29 mouse cellular contexts compared by ENCODE assay signal in genomic region chr5:118700978-118701377, GRCm38 (mm10).
"Had no signal": no experiment of that assay in that cellular context is flagged by ENCODE, and none has a peak within 500 bp of the region (broad histone marks: within the 10 kb centered on the region; RNA-seq: fewer than 3 reads in every experiment).

No protein-coding gene starts in this region.

- H3K9me3 ChIP-seq: limb, embryonic 10.5 days; limb, embryonic 12.5 days; limb, embryonic 13.5 days; limb, embryonic 15.5 days; liver, embryonic 12.5 days; liver, embryonic 13.5 days; liver, embryonic 15.5 days; lung, embryonic 15.5 days; megakaryocyte, embryonic 14.5 days; midbrain, embryonic 12.5 days; midbrain, embryonic 13.5 days; neural tube, embryonic 12.5 days; neural tube, embryonic 13.5 days had no signal

- H3K4me3 ChIP-seq: limb, embryonic 10.5 days; limb, embryonic 12.5 days; limb, embryonic 13.5 days; limb, embryonic 15.5 days; liver, embryonic 12.5 days; liver, embryonic 13.5 days; liver, embryonic 15.5 days; lung, embryonic 15.5 days; megakaryocyte, embryonic 14.5 days; midbrain, embryonic 12.5 days; midbrain, embryonic 13.5 days; myocyte; neural tube, embryonic 12.5 days; neural tube, embryonic 13.5 days had no signal

- H3K4me2 ChIP-seq: limb, embryonic 12.5 days; limb, embryonic 13.5 days; limb, embryonic 15.5 days; liver, embryonic 11.5 days; liver, embryonic 12.5 days; liver, embryonic 13.5 days; liver, embryonic 15.5 days; lung, embryonic 14.5 days; lung, embryonic 15.5 days; midbrain, embryonic 11.5 days; midbrain, embryonic 12.5 days; midbrain, embryonic 13.5 days; neural tube, embryonic 12.5 days; neural tube, embryonic 13.5 days had no signal

- H3K9ac ChIP-seq: limb, embryonic 12.5 days; limb, embryonic 13.5 days; limb, embryonic 15.5 days; liver, embryonic 12.5 days; liver, embryonic 13.5 days; liver, embryonic 14.5 days; liver, embryonic 15.5 days; liver, postnatal 0 days; lung, embryonic 14.5 days; lung, embryonic 15.5 days; midbrain, embryonic 12.5 days; midbrain, embryonic 13.5 days; neural tube, embryonic 12.5 days; neural tube, embryonic 13.5 days had no signal

- DNase-seq: left cerebral cortex, postnatal 4 days; liver; liver, embryonic 13.5 days; liver, postnatal 0 days; lung, adult 18-20 months; lung, adult 2 months; lung, embryonic 14.5 days; lung, postnatal 14 days; lung, postnatal 36 days; lung, postnatal 4 days; midbrain, embryonic 14.5 days had no signal

- H3K27me3 ChIP-seq: limb, embryonic 12.5 days; limb, embryonic 13.5 days; limb, embryonic 15.5 days; liver, embryonic 12.5 days; liver, embryonic 13.5 days; liver, embryonic 15.5 days; lung, embryonic 15.5 days; megakaryocyte, embryonic 14.5 days; midbrain, embryonic 13.5 days; neural tube, embryonic 12.5 days; neural tube, embryonic 13.5 days had no signal

- H3K27ac ChIP-seq: limb, embryonic 10.5 days; limb, embryonic 12.5 days; limb, embryonic 13.5 days; limb, embryonic 15.5 days; liver, embryonic 12.5 days; liver, embryonic 13.5 days; liver, embryonic 14.5 days; liver, embryonic 15.5 days; lung, embryonic 15.5 days; macrophage; midbrain, embryonic 13.5 days; neural tube, embryonic 12.5 days had no signal

- ATAC-seq: liver, embryonic 12.5 days; liver, postnatal 0 days; midbrain, embryonic 13.5 days; midbrain, embryonic 16.5 days had no signal

- H3K36me3 ChIP-seq: limb, embryonic 10.5 days; limb, embryonic 12.5 days; limb, embryonic 13.5 days; limb, embryonic 15.5 days; liver, embryonic 12.5 days; liver, embryonic 13.5 days; liver, embryonic 15.5 days; lung, embryonic 15.5 days; midbrain, embryonic 12.5 days; midbrain, embryonic 13.5 days; neural tube, embryonic 12.5 days; neural tube, embryonic 13.5 days had no signal
